ENCODE assay signal across 15 mouse cellular contexts in the genomic region with DNA sequence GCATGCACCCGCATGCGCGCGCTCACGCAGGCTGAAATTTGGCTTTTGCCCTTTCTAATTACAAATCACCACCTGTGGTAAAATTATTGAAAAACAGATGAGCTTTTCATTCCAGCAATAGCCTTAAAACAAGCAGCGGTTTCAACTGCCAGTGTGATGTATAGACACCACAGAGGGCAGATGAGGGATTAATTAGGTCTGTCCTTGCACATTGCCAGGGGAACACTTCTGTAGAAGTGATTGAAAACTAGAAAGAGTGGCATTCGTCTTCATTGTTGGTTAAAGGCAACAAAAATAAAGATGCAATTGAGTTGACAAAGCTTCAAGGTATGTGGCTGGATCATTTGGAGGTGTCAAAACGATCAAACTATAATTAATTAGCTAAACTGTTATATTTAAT.
DNase-seq lines count a peak whose midpoint lies in the region; ATAC-seq lines count a peak whose summit lies in the region.
"Had no signal": no experiment of that assay in that cellular context is flagged by ENCODE, and none has a peak within 500 bp of the region (broad histone marks: within the 10 kb centered on the region; RNA-seq: fewer than 3 reads in every experiment).

No protein-coding gene starts in this region.

- 47% methylated on average over 8 of the region's 8 CpGs for WGBS in embryonic facial prominence, embryonic 11.5 days
- WGBS in hindbrain, embryonic 13.5 days: 37% methylated on average over 8 of the region's 8 CpGs
- WGBS in neural tube, embryonic 12.5 days: 44% methylated on average over 8 of the region's 8 CpGs

- ATAC-seq in embryonic facial prominence, embryonic 11.5 days (replicated peaks; ENCODE audit: insufficient number of reproducible peaks, low FRiP score, low TSS enrichment, low read depth): no peak
- ATAC-seq in hindbrain, embryonic 13.5 days (ENCODE audit: low FRiP score): peak; percentile 69; the same call in 1 of the 2 replicates
- ATAC-seq in neural tube, embryonic 12.5 days (ENCODE audit: low FRiP score, low read depth): 0 out of 2 replicates have a peak, but pooled peaks have one; percentile 37
- ATAC-seq: CD4-positive, CD25-positive, alpha-beta regulatory T cell, adult 4 months; inflammation-experienced regulatory T-cells, adult 6 months had no signal

- no peak overlapping the region for H3K4me3 ChIP-seq in embryonic facial prominence, embryonic 11.5 days (ENCODE audit: low read depth, low read length)
- H3K4me3 ChIP-seq in hindbrain, embryonic 13.5 days: 0 out of 2 replicates have a peak overlapping the region, but pooled peaks have one; percentile 4
- H3K4me3 ChIP-seq in neural tube, embryonic 12.5 days: no peak overlapping the region
- H3K4me3 ChIP-seq: limb, embryonic 12.5 days; liver, embryonic 15.5 days had no signal

- DNase-seq in left cerebral cortex, postnatal 4 days: peak; percentile 5
- no peak for DNase-seq in left cerebral cortex, postnatal 10 days (ENCODE audit: extremely low spot score in 1 of 2, low spot score in 2 of 2)
- DNase-seq in embryonic facial prominence, embryonic 11.5 days (ENCODE audit: low spot score): peak; percentile 22
- no peak for DNase-seq in adrenal gland, postnatal 4 days (ENCODE audit: low spot score in 2 of 2)
- DNase-seq in gastrocnemius, postnatal 36 days: no peak
- DNase-seq: adrenal gland, postnatal 25 days; kidney, postnatal 14 days; right cerebral cortex, postnatal 4 days; thymus, adult 18-20 months had no signal

- H3K9me3 ChIP-seq in embryonic facial prominence, embryonic 11.5 days (replicated peaks; ENCODE audit: control insufficient read depth, low read length): no peaks in the 10 kb centered on the region
- no peaks in the 10 kb centered on the region for H3K9me3 ChIP-seq in hindbrain, embryonic 13.5 days
- H3K9me3 ChIP-seq in neural tube, embryonic 12.5 days: no peaks in the 10 kb centered on the region
- H3K9me3 ChIP-seq: limb, embryonic 12.5 days; liver, embryonic 15.5 days had no signal

- no peak overlapping the region for H3K9ac ChIP-seq in embryonic facial prominence, embryonic 11.5 days (replicated peaks; ENCODE audit: low read length)
- no peak overlapping the region for H3K9ac ChIP-seq in hindbrain, embryonic 13.5 days
- no peak overlapping the region for H3K9ac ChIP-seq in neural tube, embryonic 12.5 days
- H3K9ac ChIP-seq: limb, embryonic 12.5 days; liver, embryonic 15.5 days had no signal

- no peaks in the 10 kb centered on the region for H3K4me1 ChIP-seq in embryonic facial prominence, embryonic 11.5 days (ENCODE audit: control insufficient read depth, insufficient read depth, low read length)
- peaks cover 13% of the 10 kb centered on the region; the same call in 1 of the 2 replicates for H3K4me1 ChIP-seq in hindbrain, embryonic 13.5 days (replicated peaks)
- no peaks in the 10 kb centered on the region for H3K4me1 ChIP-seq in neural tube, embryonic 12.5 days
- H3K4me1 ChIP-seq: limb, embryonic 12.5 days; liver, embryonic 15.5 days had no signal

- H3K36me3 ChIP-seq in embryonic facial prominence, embryonic 11.5 days (replicated peaks; ENCODE audit: control insufficient read depth, insufficient read depth, low read depth, low read length): no peaks in the 10 kb centered on the region
- H3K36me3 ChIP-seq in hindbrain, embryonic 13.5 days: no peaks in the 10 kb centered on the region
- H3K36me3 ChIP-seq in neural tube, embryonic 12.5 days: no peaks in the 10 kb centered on the region
- H3K36me3 ChIP-seq: limb, embryonic 12.5 days; liver, embryonic 15.5 days had no signal

- no peaks in the 10 kb centered on the region for H3K27me3 ChIP-seq in embryonic facial prominence, embryonic 11.5 days (ENCODE audit: control insufficient read depth, insufficient read depth, low read length)
- H3K27me3 ChIP-seq in hindbrain, embryonic 13.5 days: no peaks in the 10 kb centered on the region
- no peaks in the 10 kb centered on the region for H3K27me3 ChIP-seq in neural tube, embryonic 12.5 days (replicated peaks)
- H3K27me3 ChIP-seq: limb, embryonic 12.5 days; liver, embryonic 15.5 days had no signal

- H3K27ac ChIP-seq in embryonic facial prominence, embryonic 11.5 days (replicated peaks; ENCODE audit: low read depth, low read length): no peak overlapping the region
- H3K27ac ChIP-seq in hindbrain, embryonic 13.5 days: no peak overlapping the region
- no peak overlapping the region for H3K27ac ChIP-seq in neural tube, embryonic 12.5 days
- H3K27ac ChIP-seq: limb, embryonic 12.5 days; liver, embryonic 15.5 days had no signal

- intact Hi-C loops in left cerebral cortex, postnatal 4 days (cut with DNase I): no loop called here
- intact Hi-C loops in left cerebral cortex, postnatal 10 days (cut with DNase I): no loop called here
- intact Hi-C loops in gastrocnemius, postnatal 36 days (cut with DNase I): no loop called here

- H3K4me2 ChIP-seq in embryonic facial prominence, embryonic 11.5 days (ENCODE audit: low read depth, low read length): no peak overlapping the region
- H3K4me2 ChIP-seq in hindbrain, embryonic 13.5 days: peak overlapping the region; percentile 43
- H3K4me2 ChIP-seq in neural tube, embryonic 12.5 days (replicated peaks): no peak overlapping the region
- H3K4me2 ChIP-seq: limb, embryonic 12.5 days; liver, embryonic 15.5 days had no signal

Comparison
In these comparisons a context has a peak if more than half of its experiments do, and no peak if none do; other contexts are left out.
1. DNase-seq: peak in left cerebral cortex, postnatal 4 days (single experiment) and embryonic facial prominence, embryonic 11.5 days (single experiment); none in left cerebral cortex, postnatal 10 days (0 of 2), adrenal gland, postnatal 4 days (0 of 2) and gastrocnemius, postnatal 36 days (0 of 2).